Mouse (Mus musculus) embryonic facial prominence, embryonic 10.5 days (tissue): ENCODE measurements around the gene C1qc. TPM values are rescaled to one million over a fixed set of nuclear protein-coding genes. Genes with fewer than 3 reads are reported as not detected.

ENCODE experiments used
- DNase-seq: peaks from one replicate; pipeline ENCODE4 v3.0.0-alpha.2; 2017; ENCODE audit warnings: low spot score
- H3K27ac ChIP-seq: fragments of 300-500 bp; sonication (generic); replicated peaks from 2 replicates; pipeline ENCODE4 v1.5.1; 2016; ENCODE audit warnings: mild to moderate bottlenecking
- H3K27me3 ChIP-seq: fragments of 300-500 bp; sonication (generic); replicated peaks from 2 replicates; pipeline ENCODE4 v1.6.1; 2016; ENCODE audit warnings: low read depth, mild to moderate bottlenecking; ENCODE audit not compliant: poor library complexity, severe bottlenecking
- H3K36me3 ChIP-seq: fragments of 300-500 bp; sonication (generic); replicated peaks from 2 replicates; pipeline ENCODE4 v1.6.1; 2016; ENCODE audit warnings: mild to moderate bottlenecking, moderate library complexity
- H3K4me1 ChIP-seq: fragments of 300-500 bp; sonication (generic); 2 replicates; pipeline ENCODE4 v1.6.1; 2016
- H3K4me3 ChIP-seq: fragments of 300-500 bp; sonication (generic); 2 replicates; pipeline ENCODE4 v1.5.1; 2016; ENCODE audit warnings: mild to moderate bottlenecking, moderate library complexity
- H3K9me3 ChIP-seq: fragments of 300-500 bp; sonication (generic); 2 replicates; pipeline ENCODE4 v1.6.1; 2016; ENCODE audit warnings: mild to moderate bottlenecking
- WGBS: fragments of 180-500 bp; shearing (Covaris S2); methylation state at CpG from one replicate; pipeline ENCODE4 v1.1.7; 2016; 5-methylcytosine and 5-hydroxymethylcytosine counted together
- polyA plus RNA-seq: library from polyadenylated mRNA; unstranded; fragments of >200 nt; fragmentation: Nextera tagmentation; extraction: Ambion mirVana; gene quantifications from 2 replicates; pipeline ENCODE4 v1.2.1, GENCODE M21; 2016

Gene C1qc
- polyA plus RNA-seq, 1 experiment from 2014 or later = 7.2 TPM

DNA sequence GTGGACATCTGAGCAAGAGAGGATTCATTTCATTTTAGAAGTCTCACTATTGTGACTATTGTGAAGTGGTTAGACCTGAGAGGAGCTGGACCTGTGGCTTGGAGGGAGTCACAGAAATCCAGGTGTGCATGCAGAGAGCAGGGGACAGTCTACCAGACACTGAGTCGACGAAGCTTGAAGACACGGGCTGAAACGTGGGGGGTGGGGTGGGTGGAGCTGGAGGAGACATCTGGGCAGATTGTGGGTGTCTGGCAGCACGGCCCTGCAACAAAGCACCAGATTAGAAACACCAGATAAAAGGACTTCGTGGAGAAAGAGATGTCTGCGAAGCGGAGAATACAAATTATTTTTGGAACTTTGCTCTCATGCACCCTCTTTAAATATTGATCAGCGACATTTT is 29.3 kb downstream of the C1qc start:
- Histone ChIP-seq H3K27ac (peak overlapping the region; percentile 19), H3K9me3 (no peaks in the 10 kb centered on the region), H3K4me3 (no peak overlapping the region), H3K4me1 (peaks cover 72% of the 10 kb centered on the region), H3K36me3 (no peaks in the 10 kb centered on the region), H3K27me3 (peaks cover 28% of the 10 kb centered on the region)
- DNase-seq = no peak
- WGBS = 61% methylated on average over 9 of the region's 9 CpGs

DNA sequence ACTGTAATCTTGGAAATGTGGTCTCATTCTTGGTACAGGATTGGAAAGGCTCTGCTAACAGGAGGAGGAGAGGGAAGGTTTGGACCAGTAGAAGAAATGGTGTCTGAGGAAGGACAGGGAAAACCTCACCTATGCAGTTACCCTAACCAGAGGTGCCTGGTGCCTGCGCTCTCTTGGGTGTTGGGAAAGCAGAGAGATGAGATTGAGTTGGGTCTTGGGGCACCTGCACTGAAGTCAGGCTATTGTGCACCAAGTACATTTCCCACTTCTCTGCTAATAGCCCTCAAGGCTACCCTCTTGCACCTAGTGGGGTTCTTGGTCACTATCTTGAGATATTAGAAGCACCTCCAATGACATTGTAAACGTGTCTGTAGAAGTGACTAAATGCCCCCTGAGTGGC is 30.5 kb downstream of the C1qc start:
- 71% methylated on average over 2 of the region's 2 CpGs for WGBS
- Histone ChIP-seq H3K4me3 (no peak overlapping the region), H3K9me3 (no peaks in the 10 kb centered on the region), H3K27ac (peak overlapping the region; percentile 84), H3K36me3 (no peaks in the 10 kb centered on the region), H3K27me3 (peaks cover 28% of the 10 kb centered on the region), H3K4me1 (peaks cover 63% of the 10 kb centered on the region)
- no peak for DNase-seq

DNA sequence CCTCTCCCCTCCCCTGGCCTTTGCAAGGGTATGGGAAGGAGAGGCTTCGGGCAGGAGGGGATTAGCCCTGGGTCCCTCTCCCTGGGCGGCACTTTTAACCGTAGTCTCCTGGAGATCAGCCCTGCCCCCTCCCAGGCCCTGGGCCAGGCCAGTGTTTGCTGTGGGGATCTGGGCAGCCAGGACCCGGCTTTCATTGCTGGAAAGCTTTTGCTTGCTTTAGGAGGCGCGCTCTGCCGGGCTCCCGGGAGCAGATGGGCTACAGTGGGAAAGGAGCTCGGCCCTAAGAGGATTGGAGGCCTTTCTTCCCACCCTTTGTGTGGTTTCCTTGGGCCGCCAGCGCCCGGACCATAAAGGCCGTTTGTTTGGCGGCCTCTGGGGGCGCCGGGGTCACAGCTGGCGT is 31.1 kb downstream of the C1qc start:
- DNase-seq = peak; percentile 47
- H3K4me3 ChIP-seq = peak overlapping the region; percentile 23; the same call in 1 of the 2 replicates
- peak overlapping the region; percentile 84 for H3K27ac ChIP-seq
- 4% methylated on average over 17 of the region's 17 CpGs for WGBS
- no peaks in the 10 kb centered on the region for H3K36me3 ChIP-seq
- H3K4me1 ChIP-seq = peaks cover 65% of the 10 kb centered on the region
- H3K9me3 ChIP-seq = no peaks in the 10 kb centered on the region
- peaks cover 28% of the 10 kb centered on the region for H3K27me3 ChIP-seq

DNA sequence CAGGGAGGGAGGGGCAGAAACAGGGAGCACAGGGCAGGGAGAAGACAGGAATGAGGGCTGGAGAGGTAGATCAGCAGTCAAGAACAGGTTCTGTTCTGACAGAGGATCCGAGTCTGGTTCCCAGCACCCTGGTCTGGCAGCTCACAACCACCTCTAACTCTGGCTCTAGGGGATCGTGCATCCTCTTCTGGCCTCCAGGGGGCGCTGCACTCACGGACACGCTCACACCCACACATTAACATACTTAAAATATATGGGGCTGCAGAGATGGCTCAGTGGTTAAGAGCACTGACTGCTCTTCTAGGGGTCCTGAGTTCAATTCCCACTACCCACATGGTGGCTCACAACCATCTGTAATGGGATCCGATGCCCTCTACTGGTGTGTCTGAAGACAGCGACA is 32.8 kb downstream of the C1qc start:
- Histone ChIP-seq H3K27me3 (peaks cover 24% of the 10 kb centered on the region), H3K36me3 (no peaks in the 10 kb centered on the region), H3K4me1 (peaks cover 64% of the 10 kb centered on the region), H3K9me3 (no peaks in the 10 kb centered on the region), H3K27ac (no peak overlapping the region), H3K4me3 (no peak overlapping the region)
- WGBS = 80% methylated on average over 7 of the region's 7 CpGs
- DNase-seq = no peak

DNA sequence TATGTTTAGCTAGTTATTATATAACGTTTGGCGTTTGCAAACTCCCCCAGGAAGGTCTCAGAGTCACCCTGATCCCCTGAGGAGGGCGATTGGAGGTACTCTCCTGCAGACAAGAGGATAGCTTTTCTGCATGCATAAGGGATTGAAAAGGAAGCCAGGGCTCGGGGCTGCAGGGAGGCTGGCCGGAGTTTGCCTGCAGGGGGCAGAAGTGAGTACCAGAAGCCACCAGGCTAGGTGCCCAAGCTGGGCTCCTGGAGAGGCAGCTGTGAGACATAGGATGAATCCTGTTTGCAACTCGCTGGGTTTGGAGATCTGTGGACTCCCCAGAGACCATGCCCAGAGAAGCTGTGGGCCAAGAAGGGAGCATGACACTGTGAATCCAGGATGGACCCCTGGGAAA is 37.8 kb downstream of the C1qc start:
- Histone ChIP-seq H3K4me3 (no peak overlapping the region), H3K27ac (no peak overlapping the region), H3K4me1 (peaks cover 23% of the 10 kb centered on the region), H3K36me3 (no peaks in the 10 kb centered on the region), H3K9me3 (no peaks in the 10 kb centered on the region), H3K27me3 (no peaks in the 10 kb centered on the region; the same call in 1 of the 2 replicates)
- peak; percentile 63 for DNase-seq
- 34% methylated on average over 6 of the region's 6 CpGs for WGBS

DNA sequence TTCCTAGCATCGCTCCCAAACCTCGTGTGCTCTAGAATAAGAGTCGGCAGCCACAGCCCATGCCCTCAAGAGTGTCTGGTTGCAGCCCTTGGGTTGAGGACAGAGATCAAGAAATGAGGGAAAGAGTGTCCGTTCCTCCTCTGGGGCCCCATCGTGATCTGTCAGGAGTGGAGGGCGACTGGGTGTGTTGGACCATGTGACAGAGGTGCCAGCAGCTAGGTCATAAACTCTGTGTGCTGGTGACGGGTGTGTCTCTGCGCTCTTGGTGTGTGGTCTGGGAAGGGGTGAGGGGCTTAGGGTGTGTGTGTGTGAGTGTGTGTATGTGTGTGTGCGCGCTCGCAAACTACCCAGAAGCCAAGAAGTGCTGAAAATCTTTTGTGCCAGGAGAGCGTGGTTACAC is 39.9 kb downstream of the C1qc start:
- Histone ChIP-seq H3K4me1 (peaks cover 17% of the 10 kb centered on the region), H3K4me3 (no peak overlapping the region), H3K36me3 (no peaks in the 10 kb centered on the region), H3K27ac (no peak overlapping the region), H3K27me3 (no peaks in the 10 kb centered on the region; the same call in 1 of the 2 replicates), H3K9me3 (no peaks in the 10 kb centered on the region)
- 85% methylated on average over 12 of the region's 12 CpGs for WGBS
- DNase-seq = no peak

DNA sequence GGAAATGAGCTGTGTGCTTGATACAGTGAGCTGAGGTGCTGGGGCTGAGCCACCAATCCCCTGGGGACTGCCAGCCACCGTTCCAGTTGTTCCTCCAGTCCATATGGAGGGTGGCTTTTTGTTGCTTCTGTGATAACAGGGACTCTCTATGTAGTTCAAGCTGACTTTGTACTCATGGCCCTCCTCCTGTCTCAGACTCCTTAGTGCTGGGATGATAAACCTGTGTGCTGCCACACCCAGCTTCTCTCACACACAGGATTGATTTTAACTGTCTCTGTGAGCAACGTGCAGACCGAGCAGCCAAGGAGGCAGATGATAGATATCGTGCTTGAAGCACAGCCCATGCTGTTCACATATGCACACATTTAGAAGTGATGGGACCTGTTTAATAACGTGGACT is 40.7 kb downstream of the C1qc start:
- Histone ChIP-seq H3K9me3 (no peaks in the 10 kb centered on the region), H3K36me3 (no peaks in the 10 kb centered on the region)
- WGBS = 76% methylated on average over 5 of the region's 5 CpGs

DNA sequence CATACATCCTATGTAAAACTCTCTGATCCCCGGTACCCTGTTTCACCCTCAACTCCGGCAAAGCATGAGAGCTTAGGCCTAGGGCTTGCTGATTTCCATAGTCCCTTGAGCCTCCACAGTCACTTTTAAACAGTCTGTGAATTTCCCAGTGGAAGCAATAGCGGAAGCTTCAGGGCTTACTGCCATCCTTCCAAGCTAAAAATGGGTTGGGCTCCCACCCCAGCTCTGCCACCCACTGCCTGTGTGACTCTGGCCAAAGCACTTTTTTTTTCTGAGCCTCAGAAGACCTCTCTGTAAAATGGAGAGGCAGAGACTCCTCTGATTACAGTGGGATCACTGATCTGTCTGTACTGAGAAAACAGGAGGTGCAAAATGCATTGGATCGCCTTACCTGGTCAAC is 44.3 kb downstream of the C1qc start:
- WGBS = 72% methylated on average over 4 of the region's 4 CpGs
- no peaks in the 10 kb centered on the region for H3K9me3 ChIP-seq
- H3K4me1 ChIP-seq = peaks cover 5% of the 10 kb centered on the region; the same call in 1 of the 2 replicates
- H3K4me3 ChIP-seq = no peak overlapping the region
- H3K36me3 ChIP-seq = no peaks in the 10 kb centered on the region
- no peaks in the 10 kb centered on the region; the same call in none of the 2 replicates for H3K27me3 ChIP-seq
- DNase-seq = no peak
- no peak overlapping the region for H3K27ac ChIP-seq

More for the DNA sequence above, 40.7 kb downstream of the C1qc start:
- peaks cover 19% of the 10 kb centered on the region for H3K4me1 ChIP-seq
- no peaks in the 10 kb centered on the region; the same call in 1 of the 2 replicates for H3K27me3 ChIP-seq
- DNase-seq = no peak
- H3K27ac ChIP-seq = no peak overlapping the region
- H3K4me3 ChIP-seq = no peak overlapping the region

DNA sequence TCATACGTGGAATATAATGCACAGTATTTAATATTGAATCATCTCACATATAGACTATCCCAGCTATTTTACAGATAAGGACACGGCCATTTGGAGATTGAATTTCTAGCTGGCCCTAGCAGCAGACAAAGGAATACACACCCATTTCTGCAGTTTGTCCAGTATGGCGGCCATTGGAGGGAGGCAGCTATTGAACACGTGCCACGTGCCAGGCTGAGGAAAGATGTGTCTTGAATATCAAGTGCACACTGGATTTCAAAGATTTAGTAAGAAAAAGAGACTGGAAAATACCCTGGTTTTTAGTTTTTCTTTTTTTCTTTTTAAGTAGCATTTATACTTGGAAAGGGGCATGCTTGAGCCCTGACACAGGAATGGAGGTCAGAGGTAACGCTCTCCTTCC is 45.7 kb downstream of the C1qc start:
- no peaks in the 10 kb centered on the region for H3K9me3 ChIP-seq
- no peak overlapping the region for H3K4me3 ChIP-seq
- no peaks in the 10 kb centered on the region; the same call in none of the 2 replicates for H3K27me3 ChIP-seq
- H3K4me1 ChIP-seq = peaks cover 5% of the 10 kb centered on the region; the same call in 1 of the 2 replicates
- 82% methylated on average over 6 of the region's 6 CpGs for WGBS
- no peaks in the 10 kb centered on the region for H3K36me3 ChIP-seq
- no peak for DNase-seq
- H3K27ac ChIP-seq = no peak overlapping the region

DNA sequence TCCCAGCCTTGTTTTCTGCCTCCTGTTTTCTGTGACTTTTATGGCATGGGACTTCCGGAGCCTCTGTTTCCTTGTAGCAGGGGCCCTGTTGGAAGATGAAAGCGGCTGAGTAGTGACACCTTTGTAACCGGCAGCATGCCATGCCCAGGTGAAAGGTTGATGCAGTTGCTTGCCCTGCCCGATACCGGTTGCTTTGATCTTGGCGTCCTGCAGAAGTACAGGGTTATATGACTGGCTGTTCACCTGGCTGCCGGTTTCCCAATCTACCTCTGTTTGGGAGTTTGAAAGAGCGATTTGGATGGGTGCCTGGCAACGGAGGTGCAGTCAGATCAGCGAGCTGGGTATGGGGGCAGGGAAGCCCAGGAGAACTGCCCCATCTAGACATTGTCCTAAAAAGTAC is 50.1 kb downstream of the C1qc start:
- no peak overlapping the region; the same call in 1 of the 2 replicates for H3K27ac ChIP-seq
- H3K9me3 ChIP-seq = no peaks in the 10 kb centered on the region
- WGBS = 87% methylated on average over 10 of the region's 10 CpGs
- H3K36me3 ChIP-seq = no peaks in the 10 kb centered on the region
- peaks cover 33% of the 10 kb centered on the region for H3K4me1 ChIP-seq
- no peak overlapping the region for H3K4me3 ChIP-seq
- no peak for DNase-seq
- H3K27me3 ChIP-seq = peaks cover 28% of the 10 kb centered on the region

DNA sequence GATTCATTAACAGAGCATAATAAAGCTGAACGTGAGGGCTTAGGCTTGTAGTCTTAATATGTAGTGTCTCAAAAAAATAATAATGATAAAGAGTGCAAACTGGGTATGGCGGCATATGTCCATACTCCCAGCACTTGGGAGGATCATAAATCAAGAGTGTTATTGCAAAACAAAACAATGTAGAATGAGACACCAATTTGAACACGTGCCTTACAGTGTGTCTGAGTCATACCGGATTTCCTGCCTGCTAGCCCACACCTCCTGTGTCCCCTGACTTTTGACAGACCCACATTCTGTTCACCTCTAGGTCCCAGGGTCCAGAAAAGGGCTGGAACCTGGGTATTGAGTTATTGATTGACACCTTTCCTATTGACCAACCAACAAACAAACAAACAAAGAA is 50.8 kb downstream of the C1qc start:
- 87% methylated on average over 4 of the region's 4 CpGs for WGBS
- DNase-seq = no peak
- H3K27ac ChIP-seq = no peak overlapping the region
- H3K4me3 ChIP-seq = no peak overlapping the region
- peaks cover 36% of the 10 kb centered on the region for H3K27me3 ChIP-seq
- H3K4me1 ChIP-seq = peaks cover 35% of the 10 kb centered on the region
- no peaks in the 10 kb centered on the region for H3K9me3 ChIP-seq
- H3K36me3 ChIP-seq = no peaks in the 10 kb centered on the region

DNA sequence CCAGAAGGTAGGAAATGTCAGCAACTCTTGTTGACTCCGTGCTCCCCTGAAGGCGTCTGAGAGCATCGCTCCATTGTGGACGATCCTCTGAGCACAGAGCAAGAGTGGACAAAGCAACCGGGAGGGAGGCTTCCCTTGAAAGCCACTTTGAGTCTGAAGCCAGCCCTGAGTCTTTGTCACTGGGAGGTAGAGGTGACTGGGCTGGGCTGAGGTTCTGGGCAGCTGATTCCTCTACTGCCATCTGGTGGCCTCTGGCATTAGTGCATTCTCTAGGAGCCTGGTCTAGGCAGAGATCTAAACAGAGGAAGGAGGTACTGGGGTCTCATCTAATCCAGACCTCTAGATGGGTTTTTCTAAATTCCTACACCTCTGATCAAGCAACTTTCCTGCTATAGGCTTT is 51.8 kb downstream of the C1qc start:
- no peaks in the 10 kb centered on the region for H3K36me3 ChIP-seq
- no peaks in the 10 kb centered on the region for H3K9me3 ChIP-seq
- 7% methylated on average over 5 of the region's 5 CpGs for WGBS
- H3K27ac ChIP-seq = peak overlapping the region; percentile 72
- peak; percentile 87 for DNase-seq
- H3K27me3 ChIP-seq = peaks cover 45% of the 10 kb centered on the region
- H3K4me3 ChIP-seq = no peak overlapping the region
- peaks cover 44% of the 10 kb centered on the region for H3K4me1 ChIP-seq
